Comparison of ENCODE assay signal across 28 mouse cellular contexts in genomic region chr3:122040522-122040921, GRCm38 (mm10). TPM values are rescaled to one million over a fixed set of nuclear protein-coding genes. Genes with fewer than 3 reads are reported as not detected.
"Had no signal": no experiment of that assay in that cellular context is flagged by ENCODE, and none has a peak within 500 bp of the region (broad histone marks: within the 10 kb centered on the region; RNA-seq: fewer than 3 reads in every experiment).

No protein-coding gene starts in this region.

- H3K27me3 ChIP-seq: embryonic facial prominence, embryonic 13.5 days; embryonic facial prominence, embryonic 15.5 days had no signal

- H3K27ac ChIP-seq: embryonic facial prominence, embryonic 10.5 days; embryonic facial prominence, embryonic 12.5 days; embryonic facial prominence, embryonic 13.5 days; embryonic facial prominence, embryonic 15.5 days; forebrain, embryonic 10.5 days; forebrain, embryonic 12.5 days; forebrain, embryonic 13.5 days; forebrain, embryonic 15.5 days; gastrocnemius, adult 2 months; heart, adult 2 months had no signal

- H3K4me3 ChIP-seq: embryonic facial prominence, embryonic 10.5 days; embryonic facial prominence, embryonic 12.5 days; embryonic facial prominence, embryonic 13.5 days; embryonic facial prominence, embryonic 15.5 days; erythroblast, embryonic 14.5 days; forebrain, embryonic 10.5 days; forebrain, embryonic 12.5 days; forebrain, embryonic 13.5 days; forebrain, embryonic 15.5 days; gastrocnemius, adult 2 months; heart, adult 2 months had no signal

- ATAC-seq: forebrain, embryonic 13.5 days; forebrain, embryonic 14.5 days; forebrain, embryonic 15.5 days; forebrain, embryonic 16.5 days; forebrain, postnatal 0 days had no signal

- H3K4me2 ChIP-seq: embryonic facial prominence, embryonic 12.5 days; embryonic facial prominence, embryonic 13.5 days; embryonic facial prominence, embryonic 15.5 days; forebrain, embryonic 12.5 days; forebrain, embryonic 13.5 days; forebrain, embryonic 15.5 days had no signal

- H3K9ac ChIP-seq: embryonic facial prominence, embryonic 12.5 days; embryonic facial prominence, embryonic 13.5 days; embryonic facial prominence, embryonic 15.5 days; forebrain, embryonic 12.5 days; forebrain, embryonic 13.5 days; forebrain, embryonic 15.5 days; forebrain, postnatal 0 days had no signal

- H3K36me3 ChIP-seq: embryonic facial prominence, embryonic 10.5 days; embryonic facial prominence, embryonic 12.5 days; embryonic facial prominence, embryonic 13.5 days; embryonic facial prominence, embryonic 15.5 days; forebrain, embryonic 10.5 days; forebrain, embryonic 12.5 days; forebrain, embryonic 15.5 days had no signal

- H3K9me3 ChIP-seq: embryonic facial prominence, embryonic 10.5 days; embryonic facial prominence, embryonic 13.5 days; embryonic facial prominence, embryonic 15.5 days; forebrain, embryonic 10.5 days; forebrain, embryonic 13.5 days; forebrain, embryonic 15.5 days had no signal

- DNase-seq: cerebellum, adult 8-10 months; cerebellum, adult 9-10 months; cerebellum, adult 9-11 months; cerebellum, postnatal 10 days; cerebellum, postnatal 14 days; cerebellum, postnatal 25 days; cerebellum, postnatal 36 days; embryo, embryonic 11 days; forebrain, postnatal 0 days; gastrocnemius, adult 2 months; gastrocnemius, postnatal 10 days; gastrocnemius, postnatal 14 days; gastrocnemius, postnatal 25 days; gastrocnemius, postnatal 36 days; heart, adult 18-20 months; heart, adult 2 months had no signal

RNA-seq across cellular contexts. Expression of gene Abca4, which starts 3.7 kb away (rescaled TPM):
- total RNA-seq: granulocyte monocyte progenitor cell, adult 5-6 weeks had no signal
